Mouse (Mus musculus) pancreas, adult 10 weeks (tissue): ENCODE measurements around the gene Tnfrsf1b. TPM values are rescaled to one million over a fixed set of nuclear protein-coding genes. Genes with fewer than 3 reads are reported as not detected.

ENCODE experiments used
- polyA plus RNA-seq: library from polyadenylated mRNA; stranded (reverse); fragments of 350-450 nt; fragmentation: Illumina TruSeq; extraction: RNeasy Lipid Tissue Mini Kit (QIAGEN cat#74804); gene quantifications from one replicate; pipeline ENCODE4 v1.2.3, GENCODE M21; 2015; ENCODE audit warnings: low read depth, low replicate concordance; ENCODE audit not compliant: insufficient read depth

Tnfrsf1b gene
- polyA plus RNA-seq: 6.7 TPM

GRCm38 (mm10) chr4:145246173-145247011 is at the start of gene Tnfrsf1b:
TSS of gene Tnfrsf1b (minus strand) at chr4:145246870.

GRCm38 (mm10) chr4:145194559-145195162 is 52.0 kb downstream of the Tnfrsf1b start, which contains the start of gene Vps13d:
TSS of gene Vps13d (minus strand) at chr4:145195005.

Other genes with a start within 250 kb of the Tnfrsf1b start
- 20.7 TPM for gene Vps13d, start 51.9 kb downstream of the Tnfrsf1b start, polyA plus RNA-seq
- not detected for gene Tnfrsf8, start 68.3 kb upstream of the Tnfrsf1b start, polyA plus RNA-seq